Mouse (Mus musculus): ENCODE data around the gene Paxbp1.
"Not testable (repeated sequence)": the region's sequence is repeated elsewhere in the genome, so short reads cannot be mapped to it uniquely, and the experiment has no call there.

Gene Paxbp1

DNA sequence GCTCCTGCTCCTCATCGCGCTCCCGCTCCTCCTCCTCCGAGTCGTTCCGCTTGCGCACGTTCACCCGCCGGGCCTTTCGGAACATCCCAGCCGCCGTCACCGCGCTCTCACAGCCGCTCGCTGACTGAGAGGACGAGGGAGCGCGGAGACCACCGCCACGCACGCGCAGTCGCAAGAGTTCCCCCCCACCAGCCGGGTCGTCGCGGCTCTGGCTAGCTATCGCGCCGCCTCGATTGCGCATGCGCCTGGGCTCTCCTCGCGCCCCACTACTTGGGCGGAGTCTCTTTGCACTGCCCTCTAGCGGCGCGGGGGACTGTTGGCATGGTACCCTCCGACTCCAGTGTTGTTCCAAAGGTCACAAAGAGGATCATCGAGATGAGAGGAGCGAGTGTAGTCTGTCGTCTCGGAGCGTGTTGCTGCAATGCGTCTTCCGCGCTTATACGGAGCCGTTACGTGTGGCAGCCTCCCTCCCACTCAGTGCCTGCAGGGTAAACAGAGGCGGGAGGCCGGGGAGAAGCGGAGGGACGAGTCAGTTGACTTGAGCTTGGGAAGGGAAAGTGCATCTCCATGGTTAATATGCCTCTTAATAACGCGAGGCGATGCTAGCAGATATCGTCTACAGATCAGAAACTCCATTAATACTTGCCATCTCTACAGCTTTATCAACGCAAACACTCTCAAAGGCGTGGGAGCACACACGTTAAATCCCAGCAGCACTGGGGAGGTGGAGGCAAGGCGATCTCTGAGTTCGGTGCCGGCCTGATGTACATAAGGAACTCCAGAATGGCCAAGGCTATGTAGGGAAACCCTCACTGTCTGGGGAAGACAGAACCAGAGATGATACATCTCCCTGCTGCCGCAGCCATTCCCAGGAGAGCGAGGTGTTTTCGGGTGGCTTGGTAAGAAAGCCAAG lies at the start of gene Paxbp1:
Gene Paxbp1 (minus strand): TSS at position 274 of the 913 bp plus-strand sequence.
- DNase-seq, result peak; percentile 99

DNA sequence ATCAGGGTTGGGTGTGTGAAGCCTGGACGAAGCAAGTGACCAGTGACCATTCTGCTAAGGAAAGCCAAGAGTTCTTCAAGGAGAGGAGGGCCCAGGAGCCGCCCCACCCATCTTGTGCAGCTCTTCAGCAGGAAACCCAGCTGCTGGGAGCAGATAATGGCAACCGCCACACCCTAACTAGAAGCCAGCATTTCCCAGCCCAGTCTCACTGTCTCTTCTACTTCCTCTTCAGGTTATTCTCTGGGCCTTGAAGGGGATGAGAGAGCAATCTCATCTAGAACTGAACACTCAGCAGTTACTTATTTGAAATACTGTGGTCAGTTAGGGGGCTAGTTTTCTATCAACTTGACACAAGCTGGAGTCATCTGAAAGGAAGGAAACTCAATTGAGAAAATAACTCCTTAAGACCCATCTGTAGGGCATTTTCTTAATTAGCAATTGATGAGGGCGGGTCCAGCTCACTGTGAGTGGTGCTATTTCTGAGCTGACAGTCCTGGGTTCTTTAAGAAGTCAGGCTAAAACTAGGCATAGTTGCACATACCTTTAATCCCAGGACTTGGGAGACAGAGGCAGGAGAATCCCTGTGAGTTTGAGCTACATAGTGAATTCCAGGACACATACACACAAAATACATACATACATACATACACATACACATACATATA lies 42.4 kb upstream of the Paxbp1 start:
- no peak for DNase-seq

DNA sequence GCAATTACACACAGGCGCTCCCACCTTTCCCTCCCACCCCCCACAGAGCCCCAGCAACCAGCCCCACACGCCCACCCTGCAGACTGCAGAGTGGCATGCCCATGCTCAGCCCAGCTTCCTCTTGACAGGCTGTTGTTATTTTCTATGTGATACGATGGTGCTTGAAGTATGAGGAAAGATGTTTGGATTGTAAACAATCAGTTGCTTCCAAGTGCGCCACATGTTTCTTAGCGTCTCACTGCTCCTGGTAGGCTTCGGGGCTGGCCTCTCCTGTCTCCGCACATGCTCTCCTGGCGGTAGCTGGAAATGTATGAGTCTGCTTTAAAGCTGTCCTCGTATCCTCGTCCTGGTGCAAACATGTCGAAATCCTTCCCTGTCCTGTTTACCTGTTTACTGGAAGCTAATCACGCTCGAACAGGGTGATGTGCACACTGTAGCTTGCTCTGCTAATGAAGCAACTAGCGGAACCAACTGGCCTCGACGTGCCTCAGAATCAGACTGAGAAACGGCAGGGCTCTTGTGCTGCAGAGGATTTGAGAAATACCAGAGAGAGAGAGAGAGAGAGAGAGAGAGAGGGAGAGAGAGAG lies 41.0 kb upstream of the Paxbp1 start:
- DNase-seq, result no peak

DNA sequence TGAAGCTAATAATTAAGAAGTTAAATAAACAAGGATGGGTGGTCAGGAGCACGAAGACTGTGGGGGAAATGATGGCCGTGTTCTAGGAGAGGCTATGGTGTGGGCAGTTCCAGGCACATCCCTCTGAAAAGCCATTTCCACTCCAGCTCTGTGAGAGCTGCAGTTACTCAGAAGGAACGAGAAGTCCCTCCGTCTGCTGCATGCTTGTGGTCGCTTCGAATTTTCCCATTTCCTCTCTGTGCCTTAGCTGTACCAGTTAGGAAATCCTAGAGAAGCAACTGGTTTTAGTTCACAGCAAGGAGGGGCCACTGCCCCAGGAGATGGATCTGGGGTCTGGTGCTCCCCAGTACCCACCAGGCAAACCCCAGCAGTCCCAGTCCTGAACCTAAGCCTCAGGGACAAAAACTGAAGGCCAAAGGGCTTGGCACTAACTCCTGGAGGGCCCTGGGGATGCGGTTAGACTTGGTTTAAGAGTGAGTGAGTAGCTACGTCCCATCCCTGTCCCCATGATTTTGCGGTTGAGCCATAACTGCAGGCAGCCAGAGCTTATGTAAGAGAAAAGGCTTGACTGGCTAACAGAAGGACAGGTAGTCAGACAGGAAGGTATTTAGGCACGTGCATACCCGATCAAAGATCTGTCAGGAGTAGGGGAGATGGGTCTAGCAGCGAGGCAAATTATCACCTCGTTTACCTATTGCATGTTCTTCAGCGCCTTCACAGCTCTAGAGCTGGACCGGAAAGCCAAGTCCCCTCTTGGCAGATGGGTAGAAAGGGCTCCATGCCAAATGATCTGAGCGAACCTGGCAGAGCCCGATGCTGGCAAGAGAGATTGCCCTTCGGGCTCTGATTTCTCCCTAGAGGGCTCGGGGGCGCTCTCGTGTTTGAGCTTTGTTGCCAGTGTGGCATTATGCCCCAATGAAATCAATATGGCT lies 40.2 kb upstream of the Paxbp1 start:
- DNase-seq, result peak; percentile 93

DNA sequence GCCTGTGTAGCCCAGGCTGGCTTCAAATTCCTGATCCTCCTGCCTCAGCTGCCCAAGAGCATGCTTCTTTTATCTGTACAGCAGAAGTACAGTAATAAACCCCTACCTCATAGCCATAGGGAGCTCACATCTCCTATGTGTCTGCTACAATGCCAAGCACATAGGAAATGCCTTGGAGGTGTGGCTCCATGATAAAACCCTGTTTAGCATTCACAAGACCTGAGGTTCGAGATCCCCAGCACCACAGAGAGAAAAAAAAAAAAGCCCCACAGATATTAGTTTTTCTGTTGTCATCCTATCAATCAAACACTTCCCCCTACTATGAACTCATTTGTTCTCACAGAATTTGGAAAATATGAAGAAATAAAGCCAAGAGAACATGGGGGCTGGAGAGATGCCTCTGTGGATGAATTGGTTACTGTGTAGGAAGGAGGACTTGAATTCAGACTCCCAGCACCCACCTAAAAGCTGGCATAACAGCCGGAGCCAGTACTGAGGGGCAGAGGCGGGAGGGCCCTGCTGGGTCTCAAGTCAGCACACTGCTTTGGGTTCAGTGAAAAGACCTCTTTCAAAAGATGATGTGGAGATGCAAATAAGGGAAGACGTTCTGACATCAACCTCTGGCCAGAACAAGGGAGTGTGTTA lies 38.8 kb upstream of the Paxbp1 start:
- no peak for DNase-seq

DNA sequence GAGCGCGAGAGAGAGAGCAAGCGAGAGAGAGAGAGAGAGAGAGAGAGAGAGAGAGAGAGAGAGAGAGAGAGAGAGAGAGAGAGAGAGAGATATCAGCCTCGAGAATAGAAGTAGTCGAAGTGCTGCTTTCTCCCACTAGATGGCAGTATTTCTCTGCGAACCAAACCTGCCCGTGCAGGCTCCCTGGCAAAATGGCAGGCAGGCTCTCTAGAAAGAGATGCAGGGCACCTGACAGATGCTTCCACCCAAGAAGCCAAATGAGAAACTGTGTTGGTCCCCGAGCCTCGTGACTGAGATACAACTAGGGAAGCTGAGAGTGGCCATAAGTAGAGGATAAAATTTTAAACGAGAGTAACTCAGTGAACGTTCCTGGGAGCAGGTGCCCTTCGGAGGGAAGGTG lies 37.2 kb upstream of the Paxbp1 start:
- peak; percentile 82 for DNase-seq

DNA sequence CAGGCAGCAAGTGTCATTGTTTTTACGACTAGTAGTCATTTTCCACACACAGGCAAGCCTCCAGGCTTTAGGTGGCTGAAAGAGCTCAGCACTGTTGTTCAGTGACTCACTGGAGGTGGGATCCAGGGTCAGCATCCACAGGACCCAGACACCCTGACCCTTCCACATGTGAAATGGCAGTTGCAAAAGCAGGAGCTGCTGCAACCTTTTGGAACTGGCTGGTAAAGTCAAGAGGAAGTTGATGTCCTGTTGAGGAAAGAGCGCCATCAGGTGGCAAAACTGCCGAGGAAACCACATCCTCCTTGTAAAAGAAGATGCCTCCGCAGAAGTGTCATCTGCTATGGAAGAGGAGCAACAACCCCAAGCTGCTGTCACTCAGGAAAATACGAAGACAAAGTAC lies 31.8 kb upstream of the Paxbp1 start:
- DNase-seq, result no peak

DNA sequence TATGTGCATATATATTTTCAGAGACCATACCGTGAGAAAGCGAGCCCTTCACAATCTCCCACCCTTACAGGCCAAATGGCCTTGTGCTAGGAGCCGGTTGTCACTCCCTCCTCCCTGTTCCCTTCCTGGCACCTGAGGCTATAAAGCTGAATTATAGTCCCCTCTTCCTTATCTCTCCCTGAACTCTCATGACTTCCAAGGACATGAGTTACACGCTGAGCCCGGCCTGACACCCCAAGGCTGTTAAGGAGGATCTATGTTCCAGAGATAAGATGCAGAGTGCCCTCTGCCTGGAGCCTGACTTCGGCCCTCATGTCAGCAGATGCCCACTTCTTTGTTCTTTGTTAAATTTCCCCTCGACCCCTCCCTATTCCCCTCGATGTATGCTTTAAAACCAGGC lies 31.1 kb upstream of the Paxbp1 start:
- not testable (repeated sequence) for DNase-seq

DNA sequence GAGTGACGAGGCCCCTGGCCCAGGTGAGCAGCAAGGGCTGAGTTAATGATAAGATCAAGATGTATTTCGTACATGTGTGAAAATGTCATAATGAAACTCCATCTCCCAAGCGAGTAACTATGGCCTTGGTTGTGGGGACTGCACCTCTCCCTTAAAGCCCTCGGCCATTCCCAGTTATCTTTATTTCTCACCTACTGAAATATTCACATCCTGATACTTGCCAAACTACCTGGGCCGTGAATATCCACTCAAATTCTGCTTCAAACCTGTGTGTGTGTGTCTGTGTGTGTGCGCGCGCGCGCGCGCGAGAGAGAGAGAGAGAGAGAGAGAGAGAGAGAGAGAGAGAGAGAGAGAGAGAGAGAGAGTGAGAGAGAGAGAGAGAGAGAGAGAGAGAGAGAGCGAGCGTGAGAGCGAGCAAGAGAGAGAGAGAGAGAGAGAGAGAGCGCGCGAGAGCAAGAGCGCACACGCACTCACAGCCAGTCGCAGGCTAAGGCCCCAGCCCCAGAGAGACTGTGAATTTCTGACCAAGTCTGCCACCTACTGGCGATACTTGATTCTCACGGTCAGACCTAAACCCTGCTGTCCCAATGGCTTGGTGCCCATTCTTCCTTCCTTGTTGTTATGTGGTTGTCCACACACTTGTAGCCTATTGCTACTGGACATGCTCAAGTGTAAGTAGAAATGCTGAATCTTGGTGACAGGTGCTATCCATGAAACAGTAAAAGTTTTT lies 29.0 kb upstream of the Paxbp1 start:
- peak; percentile 92 for DNase-seq

DNA sequence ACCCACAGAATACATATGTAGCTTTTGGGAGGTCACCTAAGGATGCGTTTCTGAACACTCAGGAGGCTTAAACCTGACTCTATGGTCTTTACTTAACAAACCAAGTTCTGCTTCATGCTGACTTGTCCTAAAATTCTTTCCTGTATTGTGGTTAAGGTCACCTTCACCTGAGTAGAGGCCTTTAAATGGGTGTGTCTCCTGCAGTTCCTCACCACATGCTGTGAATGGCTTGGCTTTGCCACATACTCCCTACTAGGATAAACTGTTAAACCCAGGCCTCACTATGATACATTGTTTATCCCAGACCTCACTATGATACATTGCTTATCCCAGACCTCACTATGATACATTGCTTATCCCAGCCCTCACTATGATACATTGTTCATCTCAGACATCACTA lies 27.9 kb upstream of the Paxbp1 start:
- DNase-seq, result no peak

DNA sequence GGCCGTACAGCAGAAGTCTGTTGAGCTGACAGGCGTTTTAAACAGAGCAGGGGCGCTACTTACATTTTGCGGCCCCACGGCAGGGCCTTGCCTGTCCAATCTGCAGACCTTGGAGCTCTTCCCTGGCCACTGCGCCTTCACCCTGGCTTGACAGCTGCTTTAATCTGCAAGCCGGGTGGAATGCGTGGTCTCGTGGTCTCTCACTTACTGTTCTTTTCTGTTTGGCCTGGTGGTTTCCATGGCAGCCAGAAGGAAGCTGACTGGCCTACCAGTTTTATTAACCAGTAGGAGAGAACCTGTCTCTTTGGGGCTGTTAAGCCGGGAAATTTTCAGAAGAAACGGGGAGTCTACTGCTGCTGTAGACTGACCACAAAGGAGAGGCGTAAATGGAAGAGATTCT lies 24.6 kb upstream of the Paxbp1 start:
- no peak for DNase-seq

DNA sequence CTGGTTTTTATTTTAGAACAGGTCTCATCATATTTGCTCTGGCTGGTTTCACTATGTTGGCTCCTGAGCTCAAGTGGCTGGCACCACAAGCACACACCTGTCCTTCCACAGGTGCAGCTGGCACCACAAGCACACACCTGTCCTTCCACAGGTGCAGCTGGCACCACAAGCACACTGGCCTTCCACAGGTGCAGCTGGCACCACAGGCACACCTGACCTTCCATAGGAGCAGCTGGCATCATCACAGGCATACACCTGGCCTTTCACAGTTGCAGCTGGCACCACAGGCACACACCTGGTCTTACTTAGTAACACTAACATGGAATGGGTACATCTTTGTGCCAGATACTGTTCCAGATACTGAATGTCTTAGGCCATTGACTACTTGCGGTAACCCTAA lies 22.8 kb upstream of the Paxbp1 start:
- DNase-seq, result no peak

DNA sequence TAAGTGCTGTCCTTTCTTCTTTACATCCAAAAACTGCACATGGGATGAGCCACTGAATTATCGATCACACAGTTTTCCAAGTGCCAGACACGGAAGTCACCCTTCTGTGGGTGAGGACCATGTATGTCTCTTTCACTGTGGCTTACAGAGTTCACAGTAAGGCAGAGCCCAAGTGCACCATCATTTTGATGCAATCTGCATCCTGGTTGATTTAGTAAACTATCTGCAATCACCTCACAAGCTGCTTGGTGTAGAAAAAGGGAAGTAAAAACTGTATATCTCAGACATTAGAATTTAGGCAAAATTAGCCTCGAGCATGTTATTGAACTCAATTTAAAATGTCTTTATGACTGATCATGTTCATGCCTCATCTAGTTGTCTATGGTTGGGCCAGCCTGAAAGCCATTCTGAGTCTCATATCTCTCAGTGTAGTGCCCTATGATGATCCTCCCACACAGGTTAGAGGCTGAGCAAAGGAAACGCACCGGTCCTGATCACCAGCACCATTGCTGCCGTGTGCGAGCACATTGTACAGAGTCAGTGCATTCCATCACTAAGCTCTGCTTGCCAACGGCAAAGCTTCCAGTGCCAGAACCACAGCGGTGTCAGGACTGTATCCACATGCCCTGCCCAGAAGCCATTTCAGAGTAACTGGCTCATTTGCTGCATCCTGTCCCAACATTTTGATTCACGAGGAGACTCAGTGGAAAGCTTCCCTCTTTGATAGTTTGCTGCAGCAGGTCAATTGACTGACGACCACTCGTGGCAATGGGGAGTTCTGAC lies 20.4 kb upstream of the Paxbp1 start:
- no peak for DNase-seq

DNA sequence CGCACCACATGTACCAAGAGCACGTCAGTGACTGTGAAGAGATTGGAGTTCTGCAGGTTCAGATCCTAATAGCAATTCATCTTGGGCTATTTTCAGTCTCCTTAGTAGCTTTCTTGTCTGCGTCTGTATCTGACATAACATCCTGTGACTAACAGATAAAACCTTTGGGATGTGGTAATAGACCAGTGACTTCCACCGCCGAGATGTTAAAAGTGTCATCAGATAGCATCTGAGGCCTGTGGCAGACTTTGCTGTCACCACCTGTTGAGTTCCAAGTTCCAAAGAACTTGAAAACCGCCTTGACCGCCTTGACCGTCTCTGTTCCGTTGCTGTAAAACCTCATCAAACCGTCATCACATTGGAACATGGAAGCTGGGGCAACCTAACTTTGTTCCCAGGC lies 19.4 kb upstream of the Paxbp1 start:
- DNase-seq, result no peak

DNA sequence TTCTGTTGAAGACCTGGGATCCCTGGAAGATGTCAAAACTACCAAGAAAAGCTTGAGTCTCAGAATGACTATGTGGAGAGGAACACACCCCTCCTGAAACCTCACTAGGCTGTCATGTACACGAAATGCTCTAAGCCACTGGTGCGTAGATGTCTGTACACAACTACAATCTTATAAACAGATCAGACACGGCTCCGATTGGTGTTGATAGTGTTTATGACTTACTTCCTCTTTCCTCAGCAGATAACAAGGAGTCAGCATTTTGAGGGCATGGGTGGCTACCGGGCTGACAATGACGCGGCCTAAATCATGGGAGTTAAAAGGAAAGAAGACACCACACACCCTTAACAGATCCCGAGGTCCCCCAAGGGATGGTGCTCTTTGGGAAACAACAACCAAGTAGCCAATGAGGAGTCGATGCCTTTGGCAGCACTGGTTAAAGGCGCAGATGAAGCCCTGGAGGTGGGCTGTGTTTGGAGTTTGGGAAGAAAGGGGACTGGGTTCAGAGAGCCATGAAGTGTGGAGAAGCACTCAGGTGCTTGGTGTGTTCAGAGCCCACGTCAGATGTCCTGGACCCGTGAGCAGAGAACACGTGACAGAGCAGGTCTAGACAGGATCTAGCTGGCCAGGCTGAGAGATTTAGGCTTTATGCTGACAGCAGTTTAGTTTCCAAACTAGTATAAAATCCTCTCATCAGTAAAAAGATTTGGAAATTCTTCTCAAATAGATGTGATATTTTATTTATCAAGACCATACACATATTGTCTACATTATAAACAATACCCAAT lies 17.4 kb upstream of the Paxbp1 start:
- no peak for DNase-seq

DNA sequence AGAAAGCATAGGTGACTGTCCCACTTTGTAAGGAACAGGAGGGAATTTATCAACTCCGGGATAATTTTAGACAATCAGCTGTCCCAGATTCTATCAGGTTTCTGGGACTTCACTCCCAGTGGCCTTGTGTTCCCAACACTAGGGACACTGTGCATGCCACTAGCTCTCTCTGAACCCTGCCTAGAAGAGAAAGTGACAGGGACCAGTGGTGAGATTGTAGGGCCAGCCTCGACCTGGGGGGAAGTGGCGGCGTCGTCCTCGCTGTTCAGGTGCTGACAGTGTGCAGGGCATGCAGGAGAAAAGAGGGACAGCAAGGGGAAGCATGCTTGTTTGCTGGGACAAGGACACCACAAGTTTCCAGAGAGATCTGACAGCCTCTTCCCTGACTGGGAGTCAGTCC lies 13.4 kb upstream of the Paxbp1 start:
- DNase-seq, result no peak

DNA sequence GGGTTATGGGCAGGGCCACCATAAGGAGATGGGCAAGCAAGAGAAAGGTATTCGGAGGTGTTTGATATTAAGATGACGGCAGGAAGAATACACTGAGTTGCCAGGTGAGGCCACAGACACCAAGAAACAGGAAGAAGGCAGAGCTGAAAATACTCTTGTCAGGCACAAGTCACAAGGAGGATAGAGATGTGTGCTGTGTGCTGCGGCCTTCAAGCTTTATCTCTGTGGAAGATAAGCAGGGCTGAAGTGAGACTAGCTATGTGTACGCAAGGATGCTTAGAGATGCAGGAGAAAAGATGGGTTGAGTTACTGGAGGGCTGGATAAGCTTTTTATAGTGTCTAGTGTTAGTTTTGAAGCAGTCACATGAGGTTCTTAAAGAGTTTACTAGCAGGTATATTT lies 12.9 kb upstream of the Paxbp1 start:
- DNase-seq, result no peak

DNA sequence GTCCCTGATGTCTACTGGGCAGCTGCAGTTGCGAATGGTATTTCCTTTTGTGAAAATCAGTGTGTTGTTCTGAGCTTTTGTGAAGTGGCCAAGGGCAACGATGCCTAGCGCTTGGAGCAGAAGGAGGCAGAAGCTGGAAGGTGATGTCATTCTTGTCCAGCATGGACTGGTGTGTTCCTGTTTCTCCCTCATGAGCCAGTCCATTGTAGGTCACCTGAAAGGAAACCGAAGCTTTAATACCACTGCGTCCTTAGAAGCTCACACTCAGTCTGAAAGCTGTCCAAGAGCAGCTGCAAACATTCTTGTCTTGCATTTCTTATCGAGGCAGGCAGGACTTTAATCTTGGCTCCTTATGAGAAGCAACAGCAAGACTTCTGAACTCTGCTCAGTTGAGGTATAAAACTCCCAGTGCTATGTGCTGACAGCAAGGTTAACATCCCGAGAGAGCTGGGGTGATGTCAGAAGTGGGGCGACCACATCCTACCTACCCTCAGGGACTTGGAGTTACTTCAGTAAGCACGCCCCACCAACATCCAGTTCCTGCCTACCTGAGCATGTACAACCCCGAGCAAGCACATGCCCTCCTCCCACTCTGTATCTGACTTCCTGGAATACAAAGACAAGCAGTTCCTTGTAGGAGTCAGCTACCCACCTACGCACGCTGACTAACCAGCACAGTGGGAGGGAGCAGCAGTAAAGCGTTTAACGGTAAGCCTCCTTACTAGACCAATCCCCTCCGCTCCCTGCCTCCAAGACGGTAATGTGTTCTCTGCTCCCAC lies 11.9 kb upstream of the Paxbp1 start:
- DNase-seq, result no peak

DNA sequence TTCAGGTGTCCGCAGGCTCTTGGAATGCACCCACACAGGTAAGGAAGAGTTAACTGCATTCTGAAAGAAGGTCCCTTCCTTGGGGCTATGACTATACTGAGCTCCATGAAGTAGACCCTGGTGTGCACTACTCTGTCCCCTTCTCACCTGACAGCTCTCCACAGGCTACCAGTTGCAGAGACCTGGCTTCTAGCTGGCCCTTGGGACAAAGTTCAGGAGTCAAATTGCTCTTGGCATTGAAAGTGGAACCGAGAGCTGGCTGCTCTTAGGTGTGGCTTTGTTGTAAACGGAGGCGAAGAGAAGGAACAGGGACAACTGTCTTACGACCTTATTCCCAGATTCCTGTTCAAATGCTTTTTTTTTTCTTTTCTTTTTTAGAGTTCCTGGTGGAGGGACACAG lies 10.8 kb upstream of the Paxbp1 start:
- DNase-seq, result no peak

Data from cerebellum, adult 9-11 months (tissue).